Mouse (Mus musculus) neural tube, embryonic 14.5 days (tissue): ENCODE measurements around the gene Sac3d1. TPM values are rescaled to one million over a fixed set of nuclear protein-coding genes. Genes with fewer than 3 reads are reported as not detected.

Source experiments
- ATAC-seq: fragments of 200-750 bp; cut with Nextera tagmentation; 2 replicates; pipeline ENCODE4 v1.8.0; 2017; ENCODE audit warnings: low read depth, mild to moderate bottlenecking, moderate TSS enrichment, moderate library complexity
- H3K27ac ChIP-seq: fragments of 300-500 bp; sonication (generic); 2 replicates; pipeline ENCODE4 v1.5.1; 2014; ENCODE audit warnings: low read depth, mild to moderate bottlenecking, control low read depth, low read length, moderate library complexity, mixed read lengths
- H3K27me3 ChIP-seq: fragments of 300-500 bp; sonication (generic); 2 replicates; pipeline ENCODE4 v1.6.1; 2014; ENCODE audit warnings: low read length; ENCODE audit not compliant: control insufficient read depth, insufficient read depth
- H3K36me3 ChIP-seq: fragments of 300-500 bp; sonication (generic); 2 replicates; pipeline ENCODE4 v1.6.1; 2014; ENCODE audit warnings: low read length, mixed read lengths; ENCODE audit not compliant: control insufficient read depth, insufficient read depth
- H3K4me1 ChIP-seq: fragments of 300-500 bp; sonication (generic); 2 replicates; pipeline ENCODE4 v1.6.1; 2014; ENCODE audit warnings: low read length; ENCODE audit not compliant: control insufficient read depth, insufficient read depth
- H3K4me2 ChIP-seq: fragments of 300-500 bp; sonication (generic); 2 replicates; pipeline ENCODE4 v1.6.1; 2014; ENCODE audit warnings: mild to moderate bottlenecking, low read depth, low read length, control low read depth
- H3K4me3 ChIP-seq: fragments of 300-500 bp; sonication (generic); 2 replicates; pipeline ENCODE4 v1.5.1; 2014; ENCODE audit warnings: low read depth, low read length, control low read depth, mixed read lengths
- H3K9ac ChIP-seq: fragments of 300-500 bp; sonication (generic); replicated peaks from 2 replicates; pipeline ENCODE4 v1.6.1; 2014; ENCODE audit warnings: low read depth, mild to moderate bottlenecking, control low read depth, low read length, mixed read lengths
- H3K9me3 ChIP-seq: fragments of 300-500 bp; sonication (generic); 2 replicates; pipeline ENCODE4 v1.6.1; 2016; ENCODE audit warnings: low read length; ENCODE audit not compliant: control insufficient read depth
- WGBS: fragments of 180-500 bp; shearing (Covaris S2); extraction: QIAGEN DNeasy Blood & Tissue Kit; methylation state at CpG from one replicate; pipeline ENCODE4 v1.1.7; 2014; 5-methylcytosine and 5-hydroxymethylcytosine counted together
- polyA plus RNA-seq: library from polyadenylated mRNA; unstranded; fragments of >200 nt; fragmentation: Nextera tagmentation; extraction: Ambion mirVana; gene quantifications from 2 replicates; pipeline ENCODE4 v1.2.1, GENCODE M21; 2014

The Sac3d1 gene
- polyA plus RNA-seq: 52.1 and 53.1 TPM in 2 replicates

DNA sequence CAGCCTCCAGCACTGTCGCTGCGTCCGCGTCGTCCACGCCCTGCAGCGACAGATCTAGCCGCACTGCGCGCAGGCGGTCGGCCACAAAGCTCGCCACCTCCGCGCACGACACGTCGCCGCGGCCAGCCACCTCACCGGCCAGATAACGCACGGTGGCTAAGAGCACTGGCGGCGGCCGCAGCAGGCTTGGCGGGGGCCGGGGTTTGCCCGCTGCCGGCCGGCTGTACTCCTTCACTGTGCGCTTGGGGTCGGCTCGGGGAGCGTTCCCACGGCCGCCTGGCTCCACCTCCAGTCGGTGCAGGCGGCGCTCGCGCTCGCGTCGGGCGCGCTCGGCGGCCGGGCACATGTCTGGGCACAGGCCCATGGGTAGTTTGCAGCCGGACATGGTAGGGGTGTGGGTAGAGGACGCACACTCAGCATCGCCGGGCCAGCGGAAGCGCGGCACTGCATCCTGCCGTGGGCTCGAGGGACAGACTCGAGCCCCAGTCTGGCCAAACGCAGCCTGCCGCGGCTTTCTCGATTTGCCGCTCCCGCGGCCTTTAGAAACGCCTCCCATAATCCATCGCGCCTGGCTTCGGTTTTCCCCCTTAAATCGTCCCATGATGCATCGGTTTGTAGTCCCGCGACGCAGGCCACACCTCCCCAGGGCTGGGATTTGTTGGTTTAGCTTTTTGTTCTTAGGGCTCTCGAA, at the start of gene Sac3d1:
Sac3d1 (minus strand) TSS at position 665 of the 691 bp plus-strand sequence.
- H3K27me3 ChIP-seq: no peaks in the 10 kb centered on the region
- peak within 1 kb of the TSS; percentile 88 for H3K4me3 ChIP-seq
- peaks cover 23% of the 10 kb centered on the region for H3K36me3 ChIP-seq
- peaks cover 11% of the 10 kb centered on the region for H3K4me1 ChIP-seq
- peak within 1 kb of the TSS; percentile 84 for H3K9ac ChIP-seq
- H3K4me2 ChIP-seq: peak within 1 kb of the TSS; percentile 89
- H3K9me3 ChIP-seq: no peaks in the 10 kb centered on the region
- WGBS: 0% methylated on average over 77 of the region's 77 CpGs
- peak within 1 kb of the TSS; percentile 90 for H3K27ac ChIP-seq
- peak; percentile 91 for ATAC-seq

GRCm38 (mm10) chr19:6166750-6167149, 48.3 kb upstream of the Sac3d1 start:
- H3K36me3 ChIP-seq: no peaks in the 10 kb centered on the region
- no peak overlapping the region for H3K9ac ChIP-seq
- no peaks in the 10 kb centered on the region for H3K4me1 ChIP-seq
- H3K4me2 ChIP-seq: no peak overlapping the region
- no peak for ATAC-seq
- no peak overlapping the region for H3K4me3 ChIP-seq
- no peaks in the 10 kb centered on the region for H3K9me3 ChIP-seq
- H3K27me3 ChIP-seq: no peaks in the 10 kb centered on the region
- H3K27ac ChIP-seq: no peak overlapping the region
- 77% methylated on average over 4 of the region's 4 CpGs for WGBS

- no peak overlapping the region for H3K4me3 ChIP-seq
Observed at GRCm38 (mm10) chr19:6163872-6164547, 45.6 kb upstream of the Sac3d1 start.

DNA sequence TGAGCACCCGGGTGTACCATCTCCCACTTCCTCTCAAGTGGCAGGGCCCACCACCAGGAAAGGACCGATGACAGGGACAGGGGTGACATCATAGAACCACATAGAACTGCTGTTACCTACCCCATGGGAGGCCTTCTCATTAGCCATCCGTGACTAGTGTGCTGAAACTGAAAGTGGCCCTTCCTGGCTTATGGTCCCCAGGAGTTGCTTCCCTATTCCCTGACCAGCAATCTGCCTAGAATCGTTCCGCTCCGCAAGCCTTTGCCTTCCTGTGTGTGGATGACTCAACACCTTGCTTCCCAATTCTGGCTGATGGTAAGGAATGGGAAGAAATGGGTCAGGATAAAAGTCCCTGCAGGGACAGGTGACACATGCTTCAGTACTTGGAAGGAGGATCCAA, 38.8 kb upstream of the Sac3d1 start:
- Histone ChIP-seq H3K9ac (no peak overlapping the region), H3K27me3 (no peaks in the 10 kb centered on the region), H3K4me3 (no peak overlapping the region), H3K36me3 (no peaks in the 10 kb centered on the region), H3K27ac (no peak overlapping the region), H3K4me2 (no peak overlapping the region), H3K9me3 (no peaks in the 10 kb centered on the region), H3K4me1 (no peaks in the 10 kb centered on the region)
- no peak for ATAC-seq
- WGBS: 71% methylated on average over 6 of the region's 6 CpGs

More at GRCm38 (mm10) chr19:6163872-6164547, 45.6 kb upstream of the Sac3d1 start:
- no peaks in the 10 kb centered on the region for H3K4me1 ChIP-seq
- no peaks in the 10 kb centered on the region for H3K9me3 ChIP-seq
- WGBS: 77% methylated on average over 10 of the region's 10 CpGs
- H3K27me3 ChIP-seq: no peaks in the 10 kb centered on the region
- H3K4me2 ChIP-seq: no peak overlapping the region
- no peaks in the 10 kb centered on the region for H3K36me3 ChIP-seq
- no peak for ATAC-seq
- H3K27ac ChIP-seq: no peak overlapping the region
- H3K9ac ChIP-seq: no peak overlapping the region

DNA sequence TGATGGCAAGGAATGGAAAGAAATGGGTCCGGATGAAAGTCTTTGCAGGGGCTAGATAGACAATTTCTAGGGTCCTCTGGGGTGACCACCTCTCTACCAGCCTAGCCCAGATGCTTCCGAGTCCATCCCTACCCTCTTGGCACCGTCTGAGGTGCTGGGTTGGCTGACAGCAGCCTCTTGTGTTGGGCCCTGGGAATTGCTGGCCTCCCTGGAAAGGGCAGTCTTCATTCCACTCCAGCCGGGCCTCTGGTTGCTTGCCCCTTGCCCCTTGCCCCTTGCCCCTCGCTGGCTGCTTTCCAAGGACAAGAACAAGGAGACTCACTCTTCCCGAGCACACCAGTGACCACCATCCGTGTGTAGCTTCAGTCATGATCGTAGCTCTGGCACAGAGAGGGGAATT, 37.9 kb upstream of the Sac3d1 start:
- Histone ChIP-seq H3K27ac (no peak overlapping the region), H3K4me2 (no peak overlapping the region), H3K36me3 (no peaks in the 10 kb centered on the region), H3K9ac (no peak overlapping the region), H3K9me3 (no peaks in the 10 kb centered on the region), H3K4me1 (no peaks in the 10 kb centered on the region), H3K27me3 (no peaks in the 10 kb centered on the region), H3K4me3 (no peak overlapping the region)
- ATAC-seq: no peak
- whole genome bisulfite sequencing: 63% methylated on average over 8 of the region's 8 CpGs

DNA sequence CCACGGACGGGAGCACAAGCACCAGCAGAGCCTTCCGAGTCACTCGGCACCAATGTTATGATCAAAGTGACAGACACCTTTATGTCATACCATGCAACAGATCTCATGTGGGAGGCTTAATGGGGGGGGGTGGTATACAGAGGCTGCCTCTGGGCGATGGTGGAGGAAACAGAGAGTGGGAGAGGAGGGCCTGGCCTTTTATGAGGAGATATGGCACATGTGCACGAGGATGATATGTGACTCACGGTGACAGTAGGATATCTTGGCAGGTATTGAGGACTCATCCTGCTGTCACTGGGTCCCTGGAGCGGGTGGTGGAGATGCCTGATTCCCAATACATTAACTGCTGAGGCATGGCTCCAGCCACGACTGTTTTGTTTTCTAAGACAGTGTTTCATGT, 36.7 kb upstream of the Sac3d1 start:
- 90% methylated on average over 9 of the region's 9 CpGs for WGBS
- no peaks in the 10 kb centered on the region for H3K27me3 ChIP-seq
- H3K4me2 ChIP-seq: no peak overlapping the region
- no peaks in the 10 kb centered on the region for H3K4me1 ChIP-seq
- H3K9ac ChIP-seq: no peak overlapping the region
- no peak overlapping the region for H3K4me3 ChIP-seq
- ATAC-seq: no peak
- H3K36me3 ChIP-seq: no peaks in the 10 kb centered on the region
- H3K27ac ChIP-seq: no peak overlapping the region
- H3K9me3 ChIP-seq: no peaks in the 10 kb centered on the region

GRCm38 (mm10) chr19:6144842-6145241, 26.4 kb upstream of the Sac3d1 start:
- WGBS: 81% methylated on average over 5 of the region's 5 CpGs
- no peak for ATAC-seq
- H3K36me3 ChIP-seq: no peaks in the 10 kb centered on the region
- H3K4me1 ChIP-seq: peaks cover 8% of the 10 kb centered on the region
- no peak overlapping the region for H3K4me3 ChIP-seq
- no peak overlapping the region for H3K27ac ChIP-seq
- H3K27me3 ChIP-seq: no peaks in the 10 kb centered on the region; the same call in 1 of the 2 replicates
- H3K9me3 ChIP-seq: no peaks in the 10 kb centered on the region
- H3K9ac ChIP-seq: no peak overlapping the region
- H3K4me2 ChIP-seq: no peak overlapping the region

- peak within 1 kb of the TSS; percentile 58 for H3K4me3 ChIP-seq
- peaks cover 3% of the 10 kb centered on the region; the same call in 1 of the 2 replicates for H3K36me3 ChIP-seq
- peaks cover 11% of the 10 kb centered on the region for H3K4me1 ChIP-seq
- H3K27me3 ChIP-seq: no peaks in the 10 kb centered on the region; the same call in 1 of the 2 replicates
- no peaks in the 10 kb centered on the region for H3K9me3 ChIP-seq
- ATAC-seq: peak; percentile 72
- peak within 1 kb of the TSS; percentile 77 for H3K9ac ChIP-seq
- peak within 1 kb of the TSS; percentile 89 for H3K4me2 ChIP-seq
- 0% methylated on average over 15 of the region's 15 CpGs for WGBS
- H3K27ac ChIP-seq: peak within 1 kb of the TSS; percentile 96
Observed at GRCm38 (mm10) chr19:6141394-6141749, 22.9 kb upstream of the Sac3d1 start, which contains the start of gene Arl2. Gene Arl2 (minus strand): TSS chr19:6141548.
